Mouse (Mus musculus) lung, embryonic 14.5 days (tissue): ENCODE results near the gene Hormad2. TPM values are rescaled to one million over a fixed set of nuclear protein-coding genes. Genes with fewer than 3 reads are reported as not detected.

Source experiments
- ATAC-seq: fragments of 200-750 bp; cut with Nextera tagmentation; 2 replicates; pipeline ENCODE4 v1.8.0; 2017; ENCODE audit warnings: mild to moderate bottlenecking, moderate TSS enrichment, moderate library complexity; ENCODE audit not compliant: insufficient read depth
- DNase-seq: peaks from one replicate; pipeline ENCODE4 v3.0.0-alpha.2; 2015
- H3K27ac ChIP-seq: fragments of 300-500 bp; sonication (generic); 2 replicates; pipeline ENCODE4 v1.5.1; 2014; ENCODE audit warnings: low read depth, mild to moderate bottlenecking, moderate library complexity
- H3K27me3 ChIP-seq: fragments of 300-500 bp; sonication (generic); 2 replicates; pipeline ENCODE4 v1.6.1; 2014; ENCODE audit warnings: low read length, control low read depth; ENCODE audit not compliant: insufficient read depth
- H3K36me3 ChIP-seq: fragments of 300-500 bp; sonication (generic); 2 replicates; pipeline ENCODE4 v1.6.1; 2014; ENCODE audit warnings: control low read depth; ENCODE audit not compliant: insufficient read depth
- H3K4me1 ChIP-seq: fragments of 300-500 bp; sonication (generic); 2 replicates; pipeline ENCODE4 v1.6.1; 2014; ENCODE audit warnings: antibody characterized with exemption, control low read depth; ENCODE audit not compliant: insufficient read depth
- H3K4me2 ChIP-seq: fragments of 300-500 bp; sonication (generic); 2 replicates; pipeline ENCODE4 v1.6.1; 2014; ENCODE audit warnings: mild to moderate bottlenecking
- H3K4me3 ChIP-seq: fragments of 300-500 bp; sonication (generic); 2 replicates; pipeline ENCODE4 v1.5.1; 2014; ENCODE audit warnings: low read depth, low read length
- H3K9ac ChIP-seq: fragments of 300-500 bp; sonication (generic); 2 replicates; pipeline ENCODE4 v1.6.1; 2014
- H3K9me3 ChIP-seq: fragments of 300-500 bp; sonication (generic); 2 replicates; pipeline ENCODE4 v1.6.1; 2016; ENCODE audit warnings: low read depth, low read length, control low read depth
- CTCF ChIP-seq: IDR thresholded peaks from 2 replicates; pipeline ENCODE4 v1.5.1; 2016; ENCODE audit warnings: antibody characterized with exemption, low read depth
- WGBS: fragments of 180-500 bp; shearing (Covaris S2); extraction: QIAGEN DNeasy Blood & Tissue Kit; methylation state at CpG from one replicate; pipeline ENCODE4 v1.1.7; 2014; 5-methylcytosine and 5-hydroxymethylcytosine counted together
- polyA plus RNA-seq: library from polyadenylated mRNA; unstranded; fragments of >200 nt; fragmentation: Nextera tagmentation; extraction: Ambion mirVana; gene quantifications from 2 replicates; pipeline ENCODE4 v1.2.1, GENCODE M21; 2014

The Hormad2 gene
- polyA plus RNA-seq, 1 experiment from 2014 or later: 0.09 TPM

GRCm38 (mm10) chr11:4303033-4303432 is 137.9 kb downstream of the Hormad2 start:
- H3K27ac ChIP-seq: peak overlapping the region; percentile 20; the same call in 1 of the 2 replicates
- no peak overlapping the region for H3K9ac ChIP-seq
- peaks cover 22% of the 10 kb centered on the region for H3K4me1 ChIP-seq
- no peaks in the 10 kb centered on the region for H3K9me3 ChIP-seq
- 50% methylated on average over 9 of the region's 9 CpGs for WGBS
- no peak overlapping the region for H3K4me3 ChIP-seq
- no peak overlapping the region for H3K4me2 ChIP-seq
- H3K27me3 ChIP-seq: no peaks in the 10 kb centered on the region
- no peak for TF ChIP-seq CTCF
- H3K36me3 ChIP-seq: no peaks in the 10 kb centered on the region
- no peak for DNase-seq
- ATAC-seq: no peak

- no peak overlapping the region for H3K9ac ChIP-seq
- no peaks in the 10 kb centered on the region for H3K36me3 ChIP-seq
- H3K4me2 ChIP-seq: no peak overlapping the region
- H3K27ac ChIP-seq: peak overlapping the region; percentile 20; the same call in 1 of the 2 replicates
- ATAC-seq (no peak), DNase-seq (no peak)
- no peaks in the 10 kb centered on the region for H3K27me3 ChIP-seq
- TF ChIP-seq CTCF: no peak
- H3K9me3 ChIP-seq: no peaks in the 10 kb centered on the region
- 31% methylated on average over 5 of the region's 5 CpGs for WGBS
- H3K4me1 ChIP-seq: peaks cover 22% of the 10 kb centered on the region
- H3K4me3 ChIP-seq: no peak overlapping the region
These were observed 138.5 kb downstream of the Hormad2 start for GRCm38 (mm10) chr11:4302363-4302913.

- no peak for TF ChIP-seq CTCF
- no peak overlapping the region for H3K9ac ChIP-seq
These were observed 140.2 kb downstream of the Hormad2 start for GRCm38 (mm10) chr11:4300683-4301082.

GRCm38 (mm10) chr11:4299735-4300474 is 141.0 kb downstream of the Hormad2 start:
- H3K9me3 ChIP-seq: no peaks in the 10 kb centered on the region
- peaks cover 24% of the 10 kb centered on the region for H3K4me1 ChIP-seq
- H3K27me3 ChIP-seq: no peaks in the 10 kb centered on the region
- 57% methylated on average over 14 of the region's 14 CpGs for WGBS
- no peak overlapping the region for H3K27ac ChIP-seq
- DNase-seq (no peak), ATAC-seq (no peak)
- H3K9ac ChIP-seq: no peak overlapping the region
- no peak overlapping the region for H3K4me2 ChIP-seq
- no peak overlapping the region for H3K4me3 ChIP-seq
- H3K36me3 ChIP-seq: no peaks in the 10 kb centered on the region
- TF ChIP-seq CTCF: no peak

More at GRCm38 (mm10) chr11:4300683-4301082, 140.2 kb downstream of the Hormad2 start:
- H3K4me1 ChIP-seq: peaks cover 22% of the 10 kb centered on the region
- peak; percentile 30 for DNase-seq
- 62% methylated on average over 3 of the region's 3 CpGs for WGBS
- H3K4me2 ChIP-seq: no peak overlapping the region
- H3K36me3 ChIP-seq: no peaks in the 10 kb centered on the region
- no peaks in the 10 kb centered on the region for H3K9me3 ChIP-seq
- ATAC-seq: no peak
- no peak overlapping the region for H3K4me3 ChIP-seq
- H3K27me3 ChIP-seq: no peaks in the 10 kb centered on the region
- no peak overlapping the region for H3K27ac ChIP-seq

- H3K36me3 ChIP-seq: no peaks in the 10 kb centered on the region
- no peaks in the 10 kb centered on the region for H3K27me3 ChIP-seq
- H3K9me3 ChIP-seq: no peaks in the 10 kb centered on the region
- TF ChIP-seq CTCF: no peak
- H3K4me2 ChIP-seq: no peak overlapping the region
- peak; percentile 45 for DNase-seq
- no peak overlapping the region for H3K4me3 ChIP-seq
- no peak overlapping the region for H3K9ac ChIP-seq
- H3K4me1 ChIP-seq: peaks cover 25% of the 10 kb centered on the region
- no peak overlapping the region for H3K27ac ChIP-seq
- WGBS: 18% methylated on average over 12 of the region's 12 CpGs
- ATAC-seq: no peak
These were observed 141.7 kb downstream of the Hormad2 start for GRCm38 (mm10) chr11:4299191-4299590.

GRCm38 (mm10) chr11:4298615-4299014 is 142.3 kb downstream of the Hormad2 start:
- no peak overlapping the region for H3K4me3 ChIP-seq
- H3K9ac ChIP-seq: no peak overlapping the region
- H3K4me2 ChIP-seq: no peak overlapping the region
- no peak for TF ChIP-seq CTCF
- ATAC-seq (no peak), DNase-seq (no peak)
- 26% methylated on average over 7 of the region's 7 CpGs for WGBS
- no peak overlapping the region for H3K27ac ChIP-seq
- no peaks in the 10 kb centered on the region for H3K36me3 ChIP-seq
- H3K9me3 ChIP-seq: no peaks in the 10 kb centered on the region
- peaks cover 25% of the 10 kb centered on the region for H3K4me1 ChIP-seq
- peaks cover 3% of the 10 kb centered on the region; the same call in 1 of the 2 replicates for H3K27me3 ChIP-seq

GRCm38 (mm10) chr11:4297753-4298152 is 143.2 kb downstream of the Hormad2 start:
- 31% methylated on average over 3 of the region's 3 CpGs for WGBS

More at GRCm38 (mm10) chr11:4297753-4298152, 143.2 kb downstream of the Hormad2 start:
- no peaks in the 10 kb centered on the region for H3K36me3 ChIP-seq
- DNase-seq (peak; percentile 79), ATAC-seq (peak; percentile 78)
- no peak overlapping the region for H3K27ac ChIP-seq
- H3K9me3 ChIP-seq: no peaks in the 10 kb centered on the region
- H3K4me3 ChIP-seq: no peak overlapping the region
- peaks cover 22% of the 10 kb centered on the region for H3K4me1 ChIP-seq
- peaks cover 4% of the 10 kb centered on the region; the same call in 1 of the 2 replicates for H3K27me3 ChIP-seq
- H3K9ac ChIP-seq: no peak overlapping the region
- H3K4me2 ChIP-seq: no peak overlapping the region
- TF ChIP-seq CTCF: no peak
